Mouse (Mus musculus) midbrain, embryonic 10.5 days (tissue): ENCODE data around the gene Kcnk6. TPM values are rescaled to one million over a fixed set of nuclear protein-coding genes. Genes with fewer than 3 reads are reported as not detected.

Source experiments
- DNase-seq: peaks from one replicate; pipeline ENCODE4 v3.0.0-alpha.2; 2017; ENCODE audit warnings: low spot score
- H3K27ac ChIP-seq: fragments of 300-500 bp; sonication (generic); replicated peaks from 2 replicates; pipeline ENCODE4 v1.5.1; 2016; ENCODE audit warnings: mild to moderate bottlenecking
- H3K27me3 ChIP-seq: fragments of 300-500 bp; sonication (generic); 2 replicates; pipeline ENCODE4 v1.6.1; 2016; ENCODE audit warnings: low read depth, mild to moderate bottlenecking; ENCODE audit not compliant: poor library complexity, severe bottlenecking
- H3K36me3 ChIP-seq: fragments of 300-500 bp; sonication (generic); 2 replicates; pipeline ENCODE4 v1.6.1; 2016; ENCODE audit warnings: mild to moderate bottlenecking, moderate library complexity
- H3K4me1 ChIP-seq: fragments of 300-500 bp; sonication (generic); 2 replicates; pipeline ENCODE4 v1.6.1; 2016
- H3K4me3 ChIP-seq: fragments of 300-500 bp; sonication (generic); 2 replicates; pipeline ENCODE4 v1.5.1; 2016; ENCODE audit warnings: mild to moderate bottlenecking, moderate library complexity
- H3K9me3 ChIP-seq: fragments of 300-500 bp; sonication (generic); replicated peaks from 2 replicates; pipeline ENCODE4 v1.6.1; 2016; ENCODE audit warnings: mild to moderate bottlenecking
- WGBS: fragments of 180-500 bp; shearing (Covaris S2); methylation state at CpG from one replicate; pipeline ENCODE4 v1.1.7; 2016; 5-methylcytosine and 5-hydroxymethylcytosine counted together
- polyA plus RNA-seq: library from polyadenylated mRNA; unstranded; fragments of >200 nt; fragmentation: Nextera tagmentation; extraction: Ambion mirVana; gene quantifications from 2 replicates; pipeline ENCODE4 v1.2.1, GENCODE M21; 2016

Gene Kcnk6
- polyA plus RNA-seq, 1 experiment from 2014 or later, result 0.85 TPM

DNA sequence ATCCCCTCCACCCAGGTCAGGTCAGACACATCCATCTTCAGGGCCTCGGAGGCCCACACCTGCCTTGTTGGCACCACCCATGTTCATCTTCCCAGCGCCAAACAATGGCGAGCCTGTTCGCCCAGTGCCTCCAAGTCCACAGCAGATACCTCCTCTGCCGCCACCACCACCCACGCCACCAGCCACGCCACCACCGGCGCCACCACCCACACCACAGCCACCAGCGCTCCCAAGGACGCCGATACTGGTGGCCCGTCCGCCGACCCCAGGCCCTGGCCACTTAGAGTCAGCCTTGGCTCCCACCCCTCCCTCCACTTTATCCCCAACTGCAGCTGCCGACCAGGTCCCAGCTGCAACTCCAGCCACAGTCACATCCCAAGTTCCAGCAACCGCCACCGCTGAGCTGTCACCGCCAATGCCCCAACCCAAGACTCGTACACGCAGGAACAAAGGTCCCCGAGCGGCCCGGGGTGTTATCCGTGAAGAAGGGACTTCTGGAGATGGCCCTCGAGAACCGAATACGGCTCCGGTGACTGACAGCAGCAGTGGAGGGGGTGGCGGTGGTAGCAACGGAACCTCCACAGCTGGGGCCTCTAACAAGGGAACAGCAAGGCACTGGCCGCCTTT is 59.8 kb downstream of the Kcnk6 start:
- WGBS, result 22% methylated on average over 32 of the region's 32 CpGs
- Histone ChIP-seq H3K4me1 (peaks cover 59% of the 10 kb centered on the region), H3K4me3 (peak overlapping the region; percentile 82), H3K27ac (peak overlapping the region; percentile 91), H3K9me3 (no peaks in the 10 kb centered on the region), H3K27me3 (peaks cover 60% of the 10 kb centered on the region), H3K36me3 (peaks cover 47% of the 10 kb centered on the region)
- DNase-seq, result peak; percentile 38

Other genes with a start within 250 kb of the Kcnk6 start
- gene Ryr1, start 107.3 kb downstream of the Kcnk6 start, polyA plus RNA-seq, result 0.49 and 0.96 TPM in 2 replicates
- gene Rasgrp4, start 97.7 kb downstream of the Kcnk6 start, polyA plus RNA-seq, result 0.33 and 0.76 TPM in 2 replicates
- gene Fam98c, start 76.3 kb downstream of the Kcnk6 start, polyA plus RNA-seq, result 13.7 and 14.8 TPM in 2 replicates
- 1.2 and 1.3 TPM in 2 replicates for gene Ggn, start 62.3 kb downstream of the Kcnk6 start, polyA plus RNA-seq
- gene Spred3, start 62.1 kb downstream of the Kcnk6 start, polyA plus RNA-seq, result 4.1 and 5.2 TPM in 2 replicates
- gene Psmd8, start 51.8 kb downstream of the Kcnk6 start, polyA plus RNA-seq, result 295 and 312 TPM in 2 replicates
- 0.43 and 0.52 TPM in 2 replicates for gene Catsperg1, start 18.5 kb downstream of the Kcnk6 start, polyA plus RNA-seq
- gene Yif1b, start 5.8 kb upstream of the Kcnk6 start, polyA plus RNA-seq, result 106 and 111 TPM in 2 replicates
- gene 2200002D01Rik, start 16.0 kb upstream of the Kcnk6 start, polyA plus RNA-seq, result 4.2 and 4.7 TPM in 2 replicates
- gene Spint2, start 49.4 kb upstream of the Kcnk6 start, polyA plus RNA-seq, result 20.5 and 20.8 TPM in 2 replicates
- gene Ppp1r14a, start 56.8 kb upstream of the Kcnk6 start, polyA plus RNA-seq, result 21.9 and 22.2 TPM in 2 replicates
- gene Dpf1, start 71.4 kb upstream of the Kcnk6 start, polyA plus RNA-seq, result 38.8 and 55.4 TPM in 2 replicates